Mouse (Mus musculus): ENCODE measurements around the gene Ubtd2.

The Ubtd2 gene

GRCm38 (mm10) chr11:32566184-32566583, 111.0 kb downstream of the Ubtd2 start:
- DNase-seq = peak in 1 of 2 experiments; percentile 5

Measured in cerebellum, postnatal 25 days (tissue).